Mouse (Mus musculus): ENCODE measurements around the gene Trcg1.

The Trcg1 gene

GRCm38 (mm10) chr9:57233142-57233541 is 3.2 kb upstream of the Trcg1 start:
- ATAC-seq (ENCODE audit: low TSS enrichment), result no peak

DNA sequence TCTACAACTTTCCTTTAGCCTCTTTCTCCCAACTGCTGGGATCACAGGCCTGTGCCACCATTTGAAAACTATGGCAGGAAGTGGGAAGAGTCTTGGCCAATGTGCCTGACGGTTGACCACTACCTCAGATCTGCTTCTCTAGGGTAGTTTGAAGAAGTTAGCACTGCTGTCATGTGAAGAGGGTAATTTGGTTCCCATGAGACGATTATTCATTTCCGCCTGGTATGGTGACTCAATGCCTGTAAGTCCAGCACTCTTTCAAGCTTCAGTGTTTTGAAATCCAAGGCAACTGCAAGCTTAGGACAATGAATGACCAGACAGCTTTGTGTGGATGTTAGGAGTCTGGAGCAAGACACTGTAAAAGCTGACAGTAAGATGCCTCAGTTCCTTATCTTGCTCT is 2.6 kb upstream of the Trcg1 start:
- no peak for ATAC-seq (ENCODE audit: low TSS enrichment)

GRCm38 (mm10) chr9:57237705-57238104 is 1.3 kb downstream of the Trcg1 start:
- no peak for ATAC-seq (ENCODE audit: low TSS enrichment)

- ATAC-seq (ENCODE audit: low TSS enrichment), result no peak
Measured at GRCm38 (mm10) chr9:57238220-57238619, 1.9 kb downstream of the Trcg1 start.

DNA sequence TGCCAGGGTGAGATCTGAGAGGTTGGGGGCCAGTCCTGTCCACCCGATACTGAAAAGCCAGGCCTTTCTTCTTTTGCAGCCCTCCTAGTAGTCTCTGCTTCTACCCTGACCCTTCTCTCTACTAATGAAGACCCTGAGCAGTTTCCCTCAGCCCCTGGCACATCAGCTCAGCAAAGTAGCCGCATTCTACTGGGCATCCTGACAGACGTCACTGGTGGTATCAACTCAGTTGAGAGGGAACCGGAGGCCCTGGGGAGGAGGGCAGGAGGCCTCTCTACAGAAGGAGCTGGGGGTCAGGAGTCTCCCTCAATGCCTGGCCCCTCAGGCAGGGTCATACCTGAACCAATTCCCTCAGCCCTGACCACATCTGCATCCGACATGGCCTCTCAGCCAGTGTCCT is 4.8 kb downstream of the Trcg1 start:
- ATAC-seq (ENCODE audit: low TSS enrichment), result no peak

DNA sequence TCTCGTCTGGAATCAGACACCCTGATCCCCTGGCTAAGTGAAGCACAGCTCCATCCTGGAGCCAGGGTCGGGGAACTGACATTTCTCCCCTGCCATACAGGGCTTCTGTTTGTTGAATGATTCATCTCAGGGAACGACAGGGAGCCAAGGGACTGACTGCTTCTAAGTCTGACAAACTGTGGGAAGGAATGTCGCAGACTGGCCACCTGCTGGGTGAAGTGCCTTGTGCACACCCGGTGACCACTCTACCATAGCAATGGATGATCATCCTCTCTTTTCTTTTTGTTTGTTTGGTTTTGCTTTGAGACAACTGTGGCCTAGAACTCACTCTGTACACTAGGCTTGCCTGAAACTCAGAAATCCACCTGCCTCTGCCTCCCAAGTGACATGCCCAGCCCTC is 6.6 kb downstream of the Trcg1 start:
- no peak for ATAC-seq (ENCODE audit: low TSS enrichment)

DNA sequence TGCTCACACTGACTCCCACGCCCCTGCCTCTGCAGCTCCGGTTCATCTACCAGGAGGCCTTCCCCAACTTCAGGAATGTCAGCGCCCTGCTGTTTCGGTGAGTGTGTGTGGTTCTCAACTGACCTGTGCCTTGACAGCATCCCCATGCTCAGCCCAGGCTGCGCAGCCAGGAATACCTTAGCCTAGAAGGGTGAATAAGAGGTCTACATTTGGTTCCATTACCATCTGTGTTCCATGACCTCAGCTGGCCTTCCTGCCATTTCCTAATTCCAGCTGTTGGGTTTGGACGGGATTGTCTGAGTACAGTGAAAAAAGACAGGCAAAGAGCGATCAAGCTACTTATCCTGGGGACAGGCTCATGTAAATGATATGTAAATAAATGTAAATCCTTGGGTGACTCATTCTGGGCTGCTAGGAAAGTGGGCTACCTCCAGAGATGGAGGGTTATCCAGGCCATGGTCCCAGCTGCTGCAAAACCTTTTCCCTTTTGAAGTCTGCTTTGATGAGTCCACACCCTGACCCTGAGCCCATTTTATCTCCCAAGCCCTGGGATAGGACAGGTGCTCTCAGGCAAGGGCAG is 7.8 kb downstream of the Trcg1 start:
- ATAC-seq (ENCODE audit: low TSS enrichment), result peak; percentile 91

DNA sequence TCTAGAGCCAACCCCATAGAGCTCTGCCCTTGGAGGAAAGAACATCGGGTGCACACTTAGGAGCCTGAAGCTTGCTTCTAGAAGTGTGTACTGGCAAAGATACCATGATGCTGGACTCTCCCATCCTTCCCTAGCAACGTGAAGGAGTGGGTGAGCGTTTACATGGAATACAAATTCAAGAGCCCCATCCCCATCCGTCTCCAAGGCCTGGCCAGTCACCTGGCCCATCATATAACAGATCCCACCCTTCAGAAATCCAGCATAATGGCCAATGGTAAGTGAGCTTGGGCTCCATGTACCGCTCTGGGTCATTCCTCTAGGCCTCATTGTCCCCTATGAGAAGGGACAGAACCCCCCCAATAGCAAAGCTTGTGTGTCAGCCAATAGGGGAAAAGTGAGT is 10.1 kb downstream of the Trcg1 start:
- no peak for ATAC-seq (ENCODE audit: low TSS enrichment)

DNA sequence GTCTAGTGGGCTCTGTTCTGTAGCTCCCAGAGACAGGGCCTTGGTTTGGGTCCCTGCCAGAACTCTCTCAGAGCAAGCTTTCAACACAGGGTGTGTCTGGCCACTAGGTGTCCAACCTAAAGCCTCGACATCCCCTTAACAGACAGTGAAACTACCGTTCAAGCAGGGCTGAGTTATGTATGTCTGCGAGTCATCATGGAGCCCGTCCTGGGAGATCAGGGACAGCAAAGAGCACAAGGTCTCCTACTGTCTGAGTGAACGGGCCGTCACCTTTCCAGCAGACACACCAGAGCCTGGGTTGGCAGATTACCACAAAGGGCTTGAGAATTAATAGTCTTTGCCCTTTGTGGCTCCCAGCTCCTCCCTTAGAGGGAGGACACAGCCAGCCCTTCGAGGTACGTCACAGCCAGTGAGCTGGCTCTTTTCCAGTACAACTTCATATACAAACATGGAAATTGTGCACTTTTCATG is 10.9 kb downstream of the Trcg1 start:
- no peak for ATAC-seq (ENCODE audit: low TSS enrichment)

DNA sequence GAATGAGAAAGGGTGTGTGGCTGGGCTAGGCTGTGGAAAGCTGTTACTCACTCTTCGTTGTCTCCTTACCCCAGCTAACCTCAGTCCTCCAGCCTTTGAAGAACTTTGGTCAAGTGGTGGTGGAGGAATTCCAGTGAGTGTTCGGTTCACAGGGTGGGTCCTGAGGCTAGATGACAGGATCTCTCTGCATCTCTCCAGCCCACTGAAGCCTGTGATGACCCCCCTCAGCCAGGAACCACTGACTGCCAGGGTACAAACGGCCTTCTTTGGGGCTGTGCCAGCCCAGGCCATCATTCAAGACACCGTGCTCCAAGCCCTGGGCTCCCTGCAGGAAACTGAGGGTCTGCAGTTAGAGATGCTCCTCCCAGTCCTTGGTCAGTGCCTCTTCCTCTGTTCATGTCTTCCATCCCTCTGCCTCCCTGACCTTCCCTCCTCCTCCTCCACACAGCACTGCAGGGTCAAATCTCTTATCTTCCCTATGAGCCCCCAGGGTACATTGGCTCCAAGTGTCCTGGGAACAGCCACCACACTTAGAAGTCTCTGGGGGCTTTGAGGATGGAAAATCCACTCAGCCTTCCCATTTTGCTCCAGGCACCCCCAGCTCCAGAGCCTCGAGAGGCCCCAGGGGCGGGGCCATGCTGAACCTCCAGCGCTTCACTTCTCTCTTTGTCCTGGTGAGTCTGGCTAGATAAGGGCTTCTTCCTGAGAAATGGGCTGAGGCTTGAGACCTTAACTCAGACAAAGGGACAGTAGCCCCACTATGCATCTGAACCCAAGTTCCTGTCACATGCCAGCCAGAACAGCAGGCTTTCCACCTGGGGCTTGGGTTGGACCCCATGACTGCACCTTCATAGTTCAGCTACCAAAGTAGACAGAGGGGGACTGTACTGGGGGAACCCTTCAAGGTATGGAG is 11.9 kb downstream of the Trcg1 start:
- no peak for ATAC-seq (ENCODE audit: low TSS enrichment)

DNA sequence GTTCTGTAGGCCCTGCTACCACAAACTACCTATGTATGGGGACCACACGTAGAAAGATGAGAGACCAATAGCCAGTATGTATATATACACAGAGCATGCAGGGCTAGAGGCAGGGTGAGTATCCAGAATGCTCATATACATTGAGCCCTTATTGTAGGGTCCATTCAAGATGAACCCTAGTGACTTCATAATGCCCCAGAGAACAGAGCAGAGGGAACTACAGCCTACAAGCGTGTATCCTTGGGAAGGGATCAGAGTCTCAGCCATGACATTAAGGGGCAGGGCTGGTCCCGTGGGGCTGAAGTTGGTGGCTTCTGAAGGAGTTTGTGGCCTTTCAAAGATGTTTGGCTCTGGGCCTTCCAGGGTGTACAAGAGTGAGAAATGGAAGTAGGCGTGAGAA is 13.7 kb downstream of the Trcg1 start:
- no peak for ATAC-seq (ENCODE audit: low TSS enrichment)

- ATAC-seq (ENCODE audit: low TSS enrichment), result no peak
Measured at GRCm38 (mm10) chr9:57251139-57251538, 14.8 kb downstream of the Trcg1 start.

- ATAC-seq (ENCODE audit: low TSS enrichment), result no peak
Measured at GRCm38 (mm10) chr9:57254061-57254460, 17.7 kb downstream of the Trcg1 start.

DNA sequence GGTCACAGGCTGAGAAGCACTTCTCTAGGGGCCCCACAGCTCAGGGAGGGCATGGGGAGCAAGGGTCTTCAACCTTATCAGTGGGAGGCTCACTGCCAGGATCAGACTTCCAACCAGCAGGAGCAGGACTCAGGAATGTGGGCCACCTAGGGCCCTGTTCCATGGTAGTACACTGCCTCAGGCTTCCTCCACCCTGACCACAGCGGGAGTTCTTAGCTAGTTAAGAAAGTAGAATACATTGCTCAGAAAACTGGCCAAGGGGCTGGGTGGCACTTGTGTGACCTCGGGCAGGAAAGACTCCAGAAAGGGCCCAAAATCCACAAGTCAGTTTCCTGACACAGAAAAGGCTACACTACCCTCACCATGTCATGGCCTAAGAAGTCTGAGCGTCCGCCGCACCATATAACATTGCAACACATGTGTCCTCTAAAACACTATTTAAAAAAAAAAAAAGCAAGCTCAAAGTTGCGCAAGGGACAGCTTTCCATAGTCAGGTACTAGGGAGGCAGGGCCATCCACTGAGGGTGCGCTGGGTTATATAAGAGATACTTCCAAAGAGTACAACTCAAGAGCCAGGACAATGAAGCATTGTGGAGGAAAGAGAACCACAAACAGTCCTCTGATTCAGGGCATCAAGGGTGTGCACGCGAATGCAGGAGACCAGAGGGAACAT is 18.6 kb downstream of the Trcg1 start:
- no peak for ATAC-seq (ENCODE audit: low TSS enrichment)

DNA sequence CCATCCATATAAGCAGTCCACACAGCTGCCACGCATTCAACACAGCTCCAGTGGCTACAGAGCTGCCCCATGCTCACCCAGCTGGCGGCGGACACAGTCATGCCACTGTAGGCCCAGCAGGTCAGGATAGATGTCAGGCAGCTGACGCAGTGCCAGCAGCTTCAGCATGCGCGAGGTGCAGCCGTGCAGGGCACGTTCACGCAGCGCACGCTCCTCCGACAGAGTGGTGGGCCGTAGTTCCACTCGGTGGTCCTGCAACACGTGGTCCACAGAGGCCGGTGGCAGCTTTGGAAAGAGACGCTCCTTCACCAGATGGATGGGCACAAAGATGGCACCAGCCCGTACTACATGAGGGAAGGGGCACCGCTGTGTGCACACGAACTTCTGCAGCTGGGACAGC is 20.0 kb downstream of the Trcg1 start:
- ATAC-seq (ENCODE audit: low TSS enrichment), result no peak

DNA sequence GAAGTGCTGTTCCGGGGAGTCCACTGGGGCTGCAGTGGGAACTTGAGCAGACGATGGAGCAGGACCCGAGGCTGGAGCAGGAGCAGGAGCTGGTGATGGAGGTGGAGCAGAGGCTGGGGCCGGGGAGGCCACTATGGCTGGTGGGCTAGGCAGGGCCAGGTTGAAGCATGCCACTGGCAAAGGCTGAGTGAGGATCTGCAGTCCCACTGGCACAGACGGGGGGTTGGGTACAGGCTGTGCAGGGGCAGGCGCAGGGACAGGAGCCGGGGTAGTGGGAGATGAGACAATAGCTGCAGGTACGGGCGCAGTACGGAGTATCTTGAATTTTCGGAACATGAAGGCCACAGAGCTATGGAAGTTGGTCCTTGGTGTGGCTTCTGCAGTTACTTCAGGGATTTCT is 20.5 kb downstream of the Trcg1 start:
- no peak for ATAC-seq (ENCODE audit: low TSS enrichment)

GRCm38 (mm10) chr9:57257627-57258026 is 21.3 kb downstream of the Trcg1 start:
- ATAC-seq (ENCODE audit: low TSS enrichment), result no peak

- peak; percentile 51 for ATAC-seq (ENCODE audit: low TSS enrichment)
Measured at GRCm38 (mm10) chr9:57259736-57260135, 23.4 kb downstream of the Trcg1 start.

GRCm38 (mm10) chr9:57260940-57261339 is 24.6 kb downstream of the Trcg1 start:
- ATAC-seq (ENCODE audit: low TSS enrichment), result no peak

DNA sequence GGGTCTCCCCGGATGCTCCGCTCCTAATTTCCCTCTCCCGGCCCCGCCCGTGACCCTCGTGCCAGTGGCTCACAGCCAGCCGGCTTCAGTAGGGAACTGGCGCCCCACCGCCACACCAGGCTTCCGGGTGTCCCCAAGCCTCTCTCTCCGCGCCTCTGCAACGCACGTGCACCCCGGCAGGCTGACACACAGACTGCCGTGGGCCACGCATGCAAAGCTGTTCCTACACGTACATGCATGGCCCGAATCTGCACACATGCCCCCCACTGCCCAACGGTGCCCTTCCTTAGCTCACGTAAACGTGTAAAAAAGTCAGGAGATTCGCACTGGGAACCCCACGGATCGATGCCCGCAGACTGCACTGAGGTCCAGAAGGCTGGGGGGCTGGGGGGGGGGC is 25.2 kb downstream of the Trcg1 start:
- ATAC-seq (ENCODE audit: low TSS enrichment), result 0 out of 2 replicates have a peak, but pooled peaks have one; percentile 22

- ATAC-seq (ENCODE audit: low TSS enrichment), result peak; percentile 42
Measured at GRCm38 (mm10) chr9:57261913-57262794, 25.8 kb downstream of the Trcg1 start, which contains the start of gene 1700017B05Rik. 1700017B05Rik (minus strand) TSS chr9:57262612.
